Mouse (Mus musculus) liver, postnatal 0 days (tissue): ENCODE measurements around the gene St6galnac1. TPM values are rescaled to one million over a fixed set of nuclear protein-coding genes. Genes with fewer than 3 reads are reported as not detected.
"Not testable (repeated sequence)": the region's sequence is repeated elsewhere in the genome, so short reads cannot be mapped to it uniquely, and the experiment has no call there.

ENCODE experiments used
- ATAC-seq: fragments of 200-750 bp; cut with Nextera tagmentation; 2 replicates; pipeline ENCODE4 v1.8.0; 2017; ENCODE audit warnings: mild to moderate bottlenecking, moderate library complexity
- DNase-seq: peaks from one replicate; pipeline ENCODE4 v3.0.0-alpha.2; 2016
- H3K27ac ChIP-seq: fragments of 300-500 bp; sonication (generic); 2 replicates; pipeline ENCODE4 v1.5.1; 2014; ENCODE audit warnings: antibody characterized with exemption, moderate library complexity, mild to moderate bottlenecking, low read depth
- H3K27me3 ChIP-seq: fragments of 300-500 bp; sonication (generic); 2 replicates; pipeline ENCODE4 v1.6.1; 2014; ENCODE audit warnings: low read length, control low read depth, mixed read lengths; ENCODE audit not compliant: insufficient read depth
- H3K36me3 ChIP-seq: fragments of 300-500 bp; sonication (generic); replicated peaks from 2 replicates; pipeline ENCODE4 v1.6.1; 2014; ENCODE audit warnings: mild to moderate bottlenecking, control low read depth, low read length, moderate library complexity, mixed read lengths; ENCODE audit not compliant: insufficient read depth
- H3K4me1 ChIP-seq: fragments of 300-500 bp; sonication (generic); 2 replicates; pipeline ENCODE4 v1.6.1; 2014; ENCODE audit warnings: antibody characterized with exemption, mild to moderate bottlenecking, control low read depth; ENCODE audit not compliant: insufficient read depth
- H3K4me2 ChIP-seq: fragments of 300-500 bp; sonication (generic); 2 replicates; pipeline ENCODE4 v1.6.1; 2014; ENCODE audit warnings: low read depth, mild to moderate bottlenecking, low read length, moderate library complexity, mixed read lengths
- H3K4me3 ChIP-seq: fragments of 300-500 bp; sonication (generic); 2 replicates; pipeline ENCODE4 v1.5.1; 2014; ENCODE audit warnings: low read depth, low read length
- H3K9ac ChIP-seq: fragments of 300-500 bp; sonication (generic); replicated peaks from 2 replicates; pipeline ENCODE4 v1.6.1; 2014; ENCODE audit warnings: mild to moderate bottlenecking, moderate library complexity
- H3K9me3 ChIP-seq: fragments of 300-500 bp; sonication (generic); 2 replicates; pipeline ENCODE4 v1.6.1; 2016; ENCODE audit warnings: mild to moderate bottlenecking, control low read depth, low read length, mixed read lengths
- CTCF ChIP-seq: sonication (generic); IDR thresholded peaks from 2 replicates; pipeline ENCODE4 v1.5.1; 2016; ENCODE audit warnings: antibody characterized with exemption, low read depth
- EP300 ChIP-seq: IDR thresholded peaks from 2 replicates; pipeline ENCODE4 v1.6.1; 2016; ENCODE audit warnings: antibody characterized with exemption, low read depth, mild to moderate bottlenecking
- WGBS: fragments of 180-500 bp; shearing (Covaris S2); extraction: QIAGEN DNeasy Blood & Tissue Kit; methylation state at CpG from one replicate; pipeline ENCODE4 v1.1.7; 2014; ENCODE audit not compliant: insufficient replicate concordance; 5-methylcytosine and 5-hydroxymethylcytosine counted together
- polyA plus RNA-seq: library from polyadenylated mRNA; unstranded; fragments of >200 nt; fragmentation: Nextera tagmentation; extraction: Ambion mirVana; gene quantifications from 2 replicates; pipeline ENCODE4 v1.2.1, GENCODE M21; 2015

St6galnac1 gene
- polyA plus RNA-seq: not detected in 2 replicates

DNA sequence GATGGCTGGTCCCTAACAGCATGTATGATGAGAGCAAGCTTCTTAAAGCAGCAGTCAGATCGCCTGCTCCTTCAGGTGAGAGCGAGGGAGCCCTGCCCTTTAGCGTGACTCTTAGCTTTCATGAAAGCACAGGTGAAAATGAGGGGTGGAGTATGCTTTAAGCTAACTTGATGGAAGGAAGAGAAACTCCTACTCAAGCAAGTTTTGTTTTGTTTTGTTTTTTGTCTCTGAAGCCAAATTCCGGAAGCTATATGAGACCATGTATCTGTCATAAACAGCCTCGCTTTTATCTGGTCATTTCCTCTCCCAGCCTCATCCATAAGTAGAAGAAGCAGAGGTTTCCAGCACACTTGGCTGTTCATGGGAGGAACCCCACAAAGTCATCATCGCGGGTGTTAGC is at the start of gene St6galnac1:
Gene St6galnac1 (minus strand): TSS at position 101 of the 400 bp plus-strand sequence.
- TF ChIP-seq EP300 (no peak), CTCF (no peak)
- ATAC-seq (no peak), DNase-seq (no peak)
- Histone ChIP-seq H3K27ac (no peak within 1 kb of the TSS), H3K4me3 (no peak within 1 kb of the TSS), H3K4me2 (no peak within 1 kb of the TSS), H3K4me1 (no peaks in the 10 kb centered on the region), H3K36me3 (no peaks in the 10 kb centered on the region), H3K9me3 (no peaks in the 10 kb centered on the region), H3K9ac (no peak within 1 kb of the TSS), H3K27me3 (no peaks in the 10 kb centered on the region)
- WGBS: 68% methylated on average over 7 of the region's 7 CpGs

DNA sequence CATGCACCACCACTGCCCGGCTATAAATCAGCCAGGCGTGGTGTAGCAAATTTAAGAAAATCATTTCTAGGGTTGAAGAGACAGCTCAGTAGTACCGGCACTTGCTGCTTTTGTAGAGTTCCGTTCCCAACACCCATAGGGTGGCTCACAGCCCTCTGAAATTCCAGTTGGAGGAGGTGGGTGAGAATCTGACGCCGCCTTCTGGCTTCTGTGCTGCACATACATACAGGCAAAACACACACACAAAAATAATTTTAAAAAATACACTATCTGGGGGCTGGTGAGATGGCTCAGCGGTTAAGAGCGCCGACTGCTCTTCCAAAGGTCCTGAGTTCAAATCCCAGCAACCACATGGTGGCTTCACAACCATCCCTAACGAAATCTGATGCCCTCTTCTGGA is 48.6 kb upstream of the St6galnac1 start:
- not testable (repeated sequence) for H3K9ac ChIP-seq, H3K27ac ChIP-seq, H3K4me2 ChIP-seq, H3K9me3 ChIP-seq, DNase-seq, ATAC-seq, H3K36me3 ChIP-seq, H3K4me1 ChIP-seq, H3K4me3 ChIP-seq, H3K27me3 ChIP-seq
- WGBS: 91% methylated on average over 9 of the region's 10 CpGs

DNA sequence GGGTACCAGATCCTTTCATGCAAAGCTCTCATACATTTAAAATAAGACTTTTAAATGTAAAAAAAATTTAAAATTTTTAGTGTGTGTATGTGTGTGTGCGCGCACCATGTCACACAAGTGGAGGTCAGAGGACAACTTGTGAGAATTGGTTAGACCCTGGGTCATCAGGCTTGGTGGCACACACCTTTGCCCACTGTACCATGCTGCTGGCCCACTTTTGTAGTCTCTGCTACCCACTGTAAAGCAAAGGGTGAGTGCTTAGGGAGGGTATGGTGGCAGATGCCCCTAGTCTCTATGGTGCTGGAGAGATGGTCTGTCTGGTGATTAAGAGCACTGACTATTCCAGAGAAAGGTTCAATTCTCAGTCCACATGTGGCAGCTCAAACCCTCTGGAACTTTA is 47.9 kb upstream of the St6galnac1 start:
- Histone ChIP-seq H3K4me1 (peaks cover 3% of the 10 kb centered on the region; the same call in 1 of the 2 replicates), H3K27me3 (0 out of 2 replicates have a peak, but pooled peaks cover 4% of the 10 kb centered on the region), H3K4me2 (no peak overlapping the region), H3K9me3 (no peaks in the 10 kb centered on the region), H3K36me3 (no peaks in the 10 kb centered on the region), H3K9ac (no peak overlapping the region), H3K27ac (no peak overlapping the region), H3K4me3 (no peak overlapping the region)
- 95% methylated on average over 2 of the region's 2 CpGs for WGBS
- ATAC-seq (no peak), DNase-seq (no peak)
- no peak for TF ChIP-seq EP300
- TF ChIP-seq CTCF: no peak

DNA sequence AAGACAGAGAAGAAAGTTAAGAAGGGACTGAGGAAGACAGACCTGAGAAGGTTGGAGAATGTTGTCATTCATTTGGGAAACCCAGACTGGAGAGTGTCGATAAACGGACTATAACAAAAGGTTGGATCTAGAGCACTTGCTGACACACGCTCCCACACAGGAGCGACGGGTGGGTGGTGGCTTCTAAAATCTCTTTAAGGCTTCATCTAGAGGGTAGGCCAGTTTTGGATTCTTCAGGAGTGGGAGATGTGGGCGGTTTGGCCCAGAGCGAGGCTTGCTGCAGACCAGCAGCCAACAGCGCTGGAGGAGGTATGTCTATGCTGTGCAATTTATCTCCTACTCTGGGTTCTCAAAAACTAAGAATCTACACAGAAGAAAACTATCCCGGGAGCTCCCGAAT is 47.3 kb upstream of the St6galnac1 start:
- Histone ChIP-seq H3K27me3 (0 out of 2 replicates have a peak, but pooled peaks cover 4% of the 10 kb centered on the region), H3K4me1 (no peaks in the 10 kb centered on the region), H3K4me3 (no peak overlapping the region), H3K4me2 (no peak overlapping the region), H3K9me3 (no peaks in the 10 kb centered on the region), H3K9ac (no peak overlapping the region), H3K27ac (no peak overlapping the region), H3K36me3 (no peaks in the 10 kb centered on the region)
- 93% methylated on average over 10 of the region's 10 CpGs for WGBS
- DNase-seq (no peak), ATAC-seq (no peak)
- no peak for TF ChIP-seq EP300
- no peak for TF ChIP-seq CTCF

DNA sequence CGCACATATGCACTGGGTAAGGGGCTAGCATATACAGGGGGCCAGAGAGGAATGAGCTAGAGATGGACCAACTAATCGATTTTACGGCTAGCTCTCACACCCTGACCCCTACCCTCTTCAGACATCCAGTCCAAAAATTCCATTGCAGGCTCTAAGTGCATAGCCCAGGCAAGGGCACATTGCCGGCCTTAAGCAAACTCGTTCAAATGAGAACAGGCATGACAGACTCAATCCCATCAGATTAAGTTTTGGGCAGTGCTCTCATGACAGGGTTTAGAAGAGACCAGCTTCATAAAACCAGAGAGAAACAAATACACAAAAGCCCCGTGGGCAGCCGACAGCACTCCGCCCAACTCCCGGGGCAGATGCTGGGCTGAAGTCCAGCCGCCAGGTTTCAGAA is 46.9 kb upstream of the St6galnac1 start:
- WGBS: 70% methylated on average over 10 of the region's 10 CpGs
- Histone ChIP-seq H3K27ac (no peak overlapping the region), H3K4me1 (no peaks in the 10 kb centered on the region), H3K9me3 (no peaks in the 10 kb centered on the region), H3K27me3 (no peaks in the 10 kb centered on the region), H3K4me3 (no peak overlapping the region), H3K9ac (no peak overlapping the region), H3K4me2 (no peak overlapping the region), H3K36me3 (no peaks in the 10 kb centered on the region)
- ATAC-seq (no peak), DNase-seq (no peak)
- TF ChIP-seq EP300: no peak
- no peak for TF ChIP-seq CTCF

DNA sequence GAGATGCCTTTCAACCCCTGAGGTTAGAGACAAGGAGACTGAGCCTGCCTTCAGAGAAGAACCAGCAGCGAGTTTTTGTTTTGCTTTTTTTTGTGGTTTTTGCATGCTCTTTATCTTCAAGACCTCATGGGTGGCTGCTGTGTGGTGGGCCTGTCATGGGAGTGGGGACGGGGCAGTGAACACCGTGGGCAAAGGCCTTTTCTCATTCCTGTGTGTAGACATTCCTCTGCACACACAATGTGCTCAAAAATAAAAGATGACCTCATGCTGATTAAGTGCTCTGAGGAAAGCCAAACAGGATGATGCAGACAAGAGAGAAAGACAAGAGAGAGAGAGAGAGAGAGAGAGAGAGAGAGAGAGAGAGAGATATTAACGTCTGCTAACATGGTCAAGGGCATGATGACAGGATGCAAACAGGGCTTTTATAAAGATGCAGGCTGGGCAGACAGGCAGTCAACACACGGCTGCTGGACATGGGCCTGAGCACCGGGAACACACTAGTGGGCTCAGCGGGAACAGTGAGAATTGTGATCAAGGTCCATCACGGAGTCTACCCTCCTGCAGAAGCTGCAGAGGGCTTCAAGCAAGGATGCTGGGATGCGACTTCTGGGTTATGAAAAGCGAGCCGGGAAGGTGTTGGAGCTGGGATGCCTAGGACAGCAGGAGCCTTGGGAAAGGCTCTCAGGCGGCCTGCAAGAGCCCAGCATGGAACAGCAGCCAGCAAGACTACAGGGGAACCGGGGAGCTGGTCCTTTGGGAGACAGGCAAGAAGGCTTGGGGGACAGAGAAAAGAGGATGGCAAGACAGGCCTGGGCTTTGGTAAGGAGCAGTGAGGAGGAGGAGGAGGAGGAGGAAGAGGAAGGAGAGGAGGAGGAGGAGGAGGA is 46.0 kb upstream of the St6galnac1 start:
- Histone ChIP-seq H3K27me3 (no peaks in the 10 kb centered on the region), H3K9me3 (no peaks in the 10 kb centered on the region), H3K4me2 (no peak overlapping the region), H3K27ac (no peak overlapping the region), H3K36me3 (no peaks in the 10 kb centered on the region), H3K9ac (no peak overlapping the region), H3K4me1 (no peaks in the 10 kb centered on the region), H3K4me3 (no peak overlapping the region)
- no peak for TF ChIP-seq EP300
- no peak for TF ChIP-seq CTCF
- ATAC-seq (no peak), DNase-seq (no peak)
- WGBS: 60% methylated on average over 13 of the region's 13 CpGs
